Mouse (Mus musculus): ENCODE measurements at regions not wholly inside any gene's neighbourhood (a gene's known extent, or its start where the extent isn't known, plus 50 kb on each side); places are given as distances from the start of the nearest gene placed in this dataset.

GRCm38 (mm10) chr3:19458386-19458785 is 170.1 kb downstream of the 1700064H15Rik start:
- intact Hi-C loops (cut with DNase I), result no loop called here
- DNase-seq, result no peak

DNA sequence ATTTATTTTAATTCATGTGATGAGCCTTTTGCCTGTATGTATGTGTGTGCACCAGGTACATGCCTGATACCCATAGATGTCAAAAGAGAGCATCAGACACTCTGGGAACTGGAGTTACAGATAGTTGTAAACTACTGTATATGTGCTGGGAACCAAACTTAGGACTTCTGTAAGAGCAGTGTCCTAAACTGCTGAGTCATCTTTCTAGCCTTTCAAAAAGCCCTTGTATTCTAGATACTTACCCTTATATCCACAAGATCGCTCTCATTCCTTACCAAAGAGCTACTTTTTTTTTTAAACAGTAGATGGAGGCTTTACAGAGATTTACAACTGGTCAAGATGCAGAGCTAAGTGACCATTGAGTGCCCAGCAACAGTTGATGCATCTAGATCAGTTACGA is 171.0 kb downstream of the 1700064H15Rik start:
- intact Hi-C loops (cut with DNase I), result no loop called here
- DNase-seq, result no peak

- intact Hi-C loops (cut with DNase I), result no loop called here
- DNase-seq, result no peak
Observed at GRCm38 (mm10) chr3:19455838-19456448, 172.5 kb downstream of the 1700064H15Rik start.

- intact Hi-C loops (cut with DNase I), result no loop called here
- peak; percentile 39 to 52 for DNase-seq
Observed at GRCm38 (mm10) chr3:19451022-19451421, 177.5 kb downstream of the 1700064H15Rik start.

DNA sequence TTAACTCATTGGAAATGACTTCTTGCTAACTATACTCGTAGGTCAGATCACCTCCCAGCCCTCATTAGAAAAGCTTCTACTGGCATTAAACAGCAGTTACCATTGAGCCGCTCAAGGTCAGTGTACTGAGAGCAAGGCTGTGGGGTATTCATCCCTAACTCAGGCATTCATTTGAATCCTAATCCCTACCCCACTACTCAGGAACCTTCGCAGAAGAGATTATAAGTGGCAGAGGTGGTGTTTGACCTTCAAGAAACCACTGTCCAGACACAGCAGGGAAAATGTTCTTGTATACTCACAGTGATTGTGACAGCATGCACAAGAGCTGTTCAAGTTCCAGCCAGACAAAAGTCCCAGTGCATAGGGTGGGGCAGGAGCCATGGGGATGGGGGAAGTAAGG is 179.5 kb downstream of the 1700064H15Rik start:
- no peak for DNase-seq
- intact Hi-C loops (cut with DNase I), result no loop called here

- intact Hi-C loops (cut with DNase I), result no loop called here
- DNase-seq, result no peak
Observed at GRCm38 (mm10) chr3:19448192-19448591, 180.3 kb downstream of the 1700064H15Rik start.

DNA sequence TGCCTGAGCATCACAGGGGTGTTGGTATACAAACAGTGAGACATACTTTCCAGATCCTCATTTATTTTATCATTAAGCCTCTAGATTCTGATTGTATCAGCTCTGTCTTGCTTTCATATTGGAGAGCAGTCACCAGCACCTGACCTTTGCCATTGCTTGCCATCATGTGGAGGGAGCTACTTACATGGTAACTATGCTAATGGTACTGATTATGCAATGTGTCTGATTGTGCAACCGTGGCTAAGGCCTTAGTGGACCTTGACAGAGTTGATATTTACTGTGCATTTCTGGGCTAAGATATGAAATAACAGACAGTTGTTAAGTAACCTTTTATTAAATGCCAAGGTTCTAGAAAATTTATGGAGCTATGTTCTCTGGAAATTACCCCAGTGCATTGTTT is 180.7 kb downstream of the 1700064H15Rik start:
- no peak for DNase-seq
- intact Hi-C loops (cut with DNase I), result no loop called here

DNA sequence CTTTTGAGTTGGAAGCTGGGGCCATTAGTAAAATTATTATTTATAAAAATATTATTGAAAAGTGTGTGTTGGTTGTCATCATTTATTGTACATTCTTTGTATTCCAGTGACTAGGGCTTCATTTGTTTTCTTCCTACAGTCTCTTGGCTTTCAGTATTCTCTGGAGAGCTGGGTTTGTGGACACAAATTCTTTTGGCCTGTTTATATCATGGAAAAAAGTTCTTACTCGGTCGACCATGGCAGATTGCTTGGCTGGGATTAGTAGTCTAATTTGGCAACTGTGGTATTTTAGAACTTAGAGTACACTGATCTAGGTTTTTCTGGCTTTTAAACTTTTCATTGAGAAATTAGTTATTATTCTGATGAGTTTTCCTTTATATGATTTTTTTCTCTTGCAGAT is 183.6 kb downstream of the 1700064H15Rik start:
- peak; percentile 16 to 27 for DNase-seq
- intact Hi-C loops (cut with DNase I), result no loop called here

DNA sequence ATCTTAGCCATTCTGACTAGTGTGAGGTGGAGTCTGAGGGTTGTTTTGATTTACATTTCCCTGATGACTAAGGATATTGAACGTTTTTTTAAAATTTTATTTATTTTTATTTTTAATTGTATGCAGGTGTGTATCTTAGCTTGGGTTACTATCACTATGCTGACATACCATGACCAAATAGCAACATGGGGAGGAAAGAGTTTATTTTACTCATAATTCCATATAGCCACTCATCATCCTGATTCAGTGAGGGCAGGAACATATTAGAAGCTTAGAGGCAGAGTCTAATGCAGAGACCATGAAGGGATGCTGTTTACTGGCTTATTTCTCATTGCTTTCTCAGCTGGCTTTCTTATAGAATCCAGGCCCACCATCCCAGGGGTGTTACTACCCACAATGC is 186.7 kb downstream of the 1700064H15Rik start:
- intact Hi-C loops (cut with DNase I), result no loop called here
- no peak for DNase-seq

GRCm38 (mm10) chr3:19430159-19430558 is 198.3 kb downstream of the 1700064H15Rik start:
- DNase-seq, result no peak
- intact Hi-C loops (cut with DNase I), result no loop called here

GRCm38 (mm10) chr3:19429422-19430076 is 198.9 kb downstream of the 1700064H15Rik start:
- intact Hi-C loops (cut with DNase I), result no loop called here
- no peak for DNase-seq

- intact Hi-C loops (cut with DNase I), result no loop called here
- DNase-seq, result no peak
Observed at GRCm38 (mm10) chr3:19429010-19429409, 199.5 kb downstream of the 1700064H15Rik start.

DNA sequence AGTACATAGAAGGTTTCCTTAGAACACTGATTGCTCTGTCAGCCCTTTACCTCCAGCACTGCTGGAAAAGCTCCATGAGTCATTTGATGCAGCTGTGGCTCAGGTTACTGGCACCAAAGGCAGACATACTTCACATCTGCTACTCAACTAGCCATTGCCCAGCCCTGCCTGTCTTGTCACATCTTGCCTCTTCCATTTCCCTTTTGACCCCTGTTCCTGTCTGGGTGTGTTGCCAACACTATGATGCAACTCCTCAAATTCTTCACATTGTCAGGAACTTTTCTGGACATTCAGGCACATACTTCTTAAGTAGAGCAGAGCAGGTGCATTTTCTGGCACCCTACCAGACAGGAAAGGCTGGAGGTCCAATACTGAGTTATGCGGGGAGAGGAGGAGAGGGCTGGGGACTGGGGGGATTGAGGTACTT is 202.3 kb downstream of the 1700064H15Rik start:
- intact Hi-C loops (cut with DNase I), result no loop called here
- peak; percentile 18 to 23 for DNase-seq

DNA sequence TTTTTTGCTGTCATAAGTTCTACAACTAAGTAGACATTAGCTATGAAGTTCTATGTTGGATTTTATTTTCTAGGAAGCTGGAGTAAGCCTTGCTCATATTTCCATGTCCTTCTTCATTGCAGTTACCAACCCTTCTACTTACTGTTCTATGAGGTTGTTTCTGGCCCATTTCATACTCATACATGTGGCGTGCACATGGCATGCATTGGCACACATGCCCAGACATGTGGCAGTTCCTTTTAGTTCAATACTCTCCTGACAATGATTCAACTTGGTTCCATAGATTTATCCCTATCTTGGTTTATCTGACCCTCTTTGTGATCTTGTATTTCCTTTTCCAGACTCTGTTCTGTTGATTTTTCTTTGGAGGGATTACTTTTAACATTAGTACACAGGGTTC is 203.2 kb downstream of the 1700064H15Rik start:
- intact Hi-C loops (cut with DNase I), result no loop called here

GRCm38 (mm10) chr3:19424384-19424783 is 204.1 kb downstream of the 1700064H15Rik start:
- intact Hi-C loops (cut with DNase I), result no loop called here
- DNase-seq, result no peak

More for the DNA sequence above, 203.2 kb downstream of the 1700064H15Rik start:
- no peak for DNase-seq

GRCm38 (mm10) chr3:19421430-19421944 is 207.0 kb downstream of the 1700064H15Rik start:
- intact Hi-C loops (cut with DNase I), result no loop called here
- no peak for DNase-seq

- intact Hi-C loops (cut with DNase I), result no loop called here
- no peak for DNase-seq
Observed at GRCm38 (mm10) chr3:19420912-19421311, 207.6 kb downstream of the 1700064H15Rik start.

- peak; percentile 14 to 20 for DNase-seq
- intact Hi-C loops (cut with DNase I), result no loop called here
Observed at GRCm38 (mm10) chr3:19410938-19411515, 217.4 kb downstream of the 1700064H15Rik start.

DNA sequence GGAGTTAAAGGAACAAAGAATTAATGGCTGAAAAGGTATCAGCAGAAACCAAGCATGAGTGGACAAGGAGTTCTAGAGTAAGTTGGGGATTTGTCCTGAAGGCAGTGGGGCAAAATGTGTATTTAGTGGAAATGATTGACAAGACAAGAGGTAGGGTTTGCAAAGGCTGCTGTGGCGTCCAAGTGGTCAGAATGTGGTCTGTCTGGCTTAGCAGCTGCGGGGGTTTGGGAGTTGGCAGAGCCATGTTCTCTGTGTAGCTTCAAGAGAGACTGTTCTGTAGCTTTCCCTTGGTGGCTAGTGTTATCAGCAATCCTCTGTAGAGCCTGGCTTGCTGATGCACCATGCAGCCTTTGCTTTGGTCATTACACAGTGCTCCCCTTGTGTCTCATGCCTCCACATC is 220.2 kb downstream of the 1700064H15Rik start:
- intact Hi-C loops (cut with DNase I), result no loop called here

DNA sequence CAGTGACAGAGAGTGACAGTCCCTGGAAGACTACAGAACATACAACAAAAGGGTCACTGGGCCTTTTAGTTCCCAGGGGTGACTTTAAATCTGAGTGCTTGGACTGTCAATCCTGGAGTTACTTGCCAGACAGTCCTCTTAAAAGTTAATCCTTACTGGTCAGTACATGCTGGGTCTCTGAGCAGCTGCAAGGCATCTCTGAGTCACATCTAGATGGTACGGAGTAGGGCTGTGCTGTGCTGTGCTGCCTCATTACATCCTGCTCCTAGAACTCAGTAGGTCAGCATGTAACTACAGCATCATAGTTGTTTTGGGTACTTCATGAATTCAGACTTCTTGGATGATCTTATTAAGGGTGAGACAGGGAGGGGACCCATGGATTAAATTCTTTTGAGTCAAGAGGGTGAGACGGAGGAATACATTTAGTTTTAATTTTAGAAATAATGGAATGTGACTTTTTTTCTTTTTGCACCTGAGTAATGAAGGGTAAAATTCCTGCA is 220.8 kb downstream of the 1700064H15Rik start:
- intact Hi-C loops (cut with DNase I), result no loop called here
- DNase-seq, result no peak

More for the DNA sequence above, 220.2 kb downstream of the 1700064H15Rik start:
- no peak for DNase-seq

DNA sequence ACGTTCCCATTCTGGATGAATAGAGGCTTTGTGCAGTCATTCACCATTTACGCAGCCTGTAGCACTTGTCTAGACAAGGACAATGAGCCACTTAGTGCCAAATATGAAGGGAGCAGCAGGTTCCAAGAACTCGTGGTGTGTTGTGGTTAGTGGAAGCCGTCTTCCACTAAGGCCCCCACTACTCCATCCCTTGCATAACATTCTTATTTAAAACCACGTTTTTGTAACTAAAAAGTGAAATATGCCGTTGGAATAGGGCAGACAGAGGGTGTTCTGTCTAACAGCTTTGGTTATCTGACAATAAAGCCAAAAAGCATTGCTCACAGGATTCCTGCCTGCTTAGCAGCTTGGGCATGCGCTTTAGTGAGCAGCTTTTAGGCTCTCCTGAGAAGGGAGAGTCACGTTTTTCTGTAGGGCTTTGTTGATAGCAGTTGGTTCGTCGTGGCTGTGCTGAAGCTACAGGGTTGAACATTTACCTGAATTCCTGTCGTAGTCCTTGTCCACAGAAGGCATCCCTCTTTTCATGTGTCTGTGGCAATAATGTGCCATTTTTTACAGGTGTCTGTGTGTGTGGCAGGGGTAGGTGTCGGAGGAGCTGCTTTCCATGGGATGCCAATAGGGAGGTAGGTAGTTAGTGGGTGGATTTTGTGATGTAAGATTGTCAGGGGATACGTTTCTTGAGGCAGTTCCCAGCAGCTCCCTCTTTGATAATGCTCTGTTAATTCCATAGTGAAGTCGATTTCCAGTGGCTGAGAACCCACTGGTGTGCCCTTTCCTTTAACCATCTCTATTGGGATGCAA is 221.9 kb downstream of the 1700064H15Rik start:
- DNase-seq, result peak; percentile 6 to 19
- intact Hi-C loops (cut with DNase I), result no loop called here
